Mouse (Mus musculus) kidney, embryonic 14.5 days (tissue): ENCODE measurements around the gene Actl6b. TPM values are rescaled to one million over a fixed set of nuclear protein-coding genes. Genes with fewer than 3 reads are reported as not detected.

ENCODE experiments used
- ATAC-seq: fragments of 200-750 bp; cut with Nextera tagmentation; 2 replicates; pipeline ENCODE4 v1.8.0; 2017; ENCODE audit warnings: moderate number of reproducible peaks, mild to moderate bottlenecking, moderate TSS enrichment, moderate library complexity; ENCODE audit not compliant: low FRiP score, low TSS enrichment
- H3K27ac ChIP-seq: fragments of 300-500 bp; sonication (generic); 2 replicates; pipeline ENCODE4 v1.5.1; 2014; ENCODE audit warnings: low read depth, mild to moderate bottlenecking, low read length, moderate library complexity, mixed read lengths
- H3K27me3 ChIP-seq: fragments of 300-500 bp; sonication (generic); 2 replicates; pipeline ENCODE4 v1.6.1; 2014; ENCODE audit warnings: mild to moderate bottlenecking, low read length; ENCODE audit not compliant: control insufficient read depth, insufficient read depth
- H3K36me3 ChIP-seq: fragments of 300-500 bp; sonication (generic); 2 replicates; pipeline ENCODE4 v1.6.1; 2014; ENCODE audit warnings: low read length, mixed read lengths; ENCODE audit not compliant: control insufficient read depth, insufficient read depth
- H3K4me1 ChIP-seq: fragments of 300-500 bp; sonication (generic); 2 replicates; pipeline ENCODE4 v1.6.1; 2014; ENCODE audit warnings: low read length, mixed read lengths; ENCODE audit not compliant: control insufficient read depth, insufficient read depth
- H3K4me2 ChIP-seq: fragments of 300-500 bp; sonication (generic); replicated peaks from 2 replicates; pipeline ENCODE4 v1.6.1; 2014; ENCODE audit warnings: low read depth, mild to moderate bottlenecking, low read length
- H3K4me3 ChIP-seq: fragments of 300-500 bp; sonication (generic); 2 replicates; pipeline ENCODE4 v1.5.1; 2014; ENCODE audit warnings: mild to moderate bottlenecking, low read length
- H3K9ac ChIP-seq: fragments of 300-500 bp; sonication (generic); 2 replicates; pipeline ENCODE4 v1.6.1; 2014; ENCODE audit warnings: low read depth, mild to moderate bottlenecking, low read length, moderate library complexity
- H3K9me3 ChIP-seq: fragments of 300-500 bp; sonication (generic); 2 replicates; pipeline ENCODE4 v1.6.1; 2016; ENCODE audit warnings: low read length; ENCODE audit not compliant: control insufficient read depth
- WGBS: fragments of 180-500 bp; shearing (Covaris S2); extraction: QIAGEN DNeasy Blood & Tissue Kit; methylation state at CpG from one replicate; pipeline ENCODE4 v1.1.7; 2014; 5-methylcytosine and 5-hydroxymethylcytosine counted together
- polyA plus RNA-seq: library from polyadenylated mRNA; unstranded; fragments of >200 nt; fragmentation: Nextera tagmentation; extraction: Ambion mirVana; gene quantifications from 2 replicates; pipeline ENCODE4 v1.2.1, GENCODE M21; 2014

Actl6b gene
- polyA plus RNA-seq, 1 experiment from 2014 or later = not detected

DNA sequence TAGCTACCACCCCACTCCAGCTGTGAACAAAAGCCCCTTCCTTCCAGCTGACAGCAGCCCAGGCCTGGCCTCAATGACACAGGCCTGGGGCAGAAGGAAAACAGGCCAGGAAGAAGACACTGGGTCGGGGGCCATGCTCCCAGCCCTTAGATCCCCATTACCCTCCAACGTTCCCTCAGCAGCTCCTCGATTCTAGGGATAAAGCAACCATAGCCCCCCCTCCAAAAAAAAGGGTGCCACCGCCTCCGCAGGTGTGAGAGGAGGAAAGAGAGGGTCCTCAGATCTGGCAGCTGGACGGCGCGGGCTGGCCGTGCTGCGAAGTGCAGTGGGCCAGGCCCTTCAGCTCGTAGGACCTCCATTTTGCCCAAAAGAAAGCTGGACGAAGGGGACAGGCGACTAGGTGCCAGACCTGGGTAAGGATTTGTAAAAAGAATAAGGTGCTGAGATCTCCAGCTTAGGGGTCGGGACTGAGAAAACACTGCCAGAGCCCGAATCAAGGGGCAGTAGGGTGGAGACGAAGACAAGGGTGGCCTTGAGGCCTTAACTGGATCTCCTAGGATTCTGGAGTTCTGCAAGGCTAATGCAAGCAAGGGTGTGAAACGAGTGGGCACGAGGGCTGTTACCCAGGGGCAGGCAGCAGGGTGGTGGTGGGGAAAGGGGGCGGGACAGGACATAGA is 21.0 kb upstream of the Actl6b start:
- H3K9ac ChIP-seq = peak overlapping the region; percentile 88
- ATAC-seq = no peak
- H3K27ac ChIP-seq = peak overlapping the region; percentile 81
- no peaks in the 10 kb centered on the region for H3K27me3 ChIP-seq
- H3K4me3 ChIP-seq = peak overlapping the region; percentile 91
- no peaks in the 10 kb centered on the region for H3K9me3 ChIP-seq
- H3K4me2 ChIP-seq = peak overlapping the region; percentile 98
- peaks cover 30% of the 10 kb centered on the region for H3K36me3 ChIP-seq
- under 1% methylated on average over 19 of the region's 19 CpGs for WGBS
- peaks cover 16% of the 10 kb centered on the region for H3K4me1 ChIP-seq

- 0% methylated on average over 12 of the region's 12 CpGs for WGBS
- H3K9me3 ChIP-seq = no peaks in the 10 kb centered on the region
- peak overlapping the region; percentile 81 for H3K27ac ChIP-seq
- H3K27me3 ChIP-seq = no peaks in the 10 kb centered on the region
- H3K9ac ChIP-seq = peak overlapping the region; percentile 88
- peaks cover 25% of the 10 kb centered on the region for H3K36me3 ChIP-seq
- no peak for ATAC-seq
- H3K4me2 ChIP-seq = peak overlapping the region; percentile 98
- peaks cover 16% of the 10 kb centered on the region for H3K4me1 ChIP-seq
- peak overlapping the region; percentile 91 for H3K4me3 ChIP-seq
Observed at GRCm38 (mm10) chr5:137532808-137533116, 20.6 kb upstream of the Actl6b start.

DNA sequence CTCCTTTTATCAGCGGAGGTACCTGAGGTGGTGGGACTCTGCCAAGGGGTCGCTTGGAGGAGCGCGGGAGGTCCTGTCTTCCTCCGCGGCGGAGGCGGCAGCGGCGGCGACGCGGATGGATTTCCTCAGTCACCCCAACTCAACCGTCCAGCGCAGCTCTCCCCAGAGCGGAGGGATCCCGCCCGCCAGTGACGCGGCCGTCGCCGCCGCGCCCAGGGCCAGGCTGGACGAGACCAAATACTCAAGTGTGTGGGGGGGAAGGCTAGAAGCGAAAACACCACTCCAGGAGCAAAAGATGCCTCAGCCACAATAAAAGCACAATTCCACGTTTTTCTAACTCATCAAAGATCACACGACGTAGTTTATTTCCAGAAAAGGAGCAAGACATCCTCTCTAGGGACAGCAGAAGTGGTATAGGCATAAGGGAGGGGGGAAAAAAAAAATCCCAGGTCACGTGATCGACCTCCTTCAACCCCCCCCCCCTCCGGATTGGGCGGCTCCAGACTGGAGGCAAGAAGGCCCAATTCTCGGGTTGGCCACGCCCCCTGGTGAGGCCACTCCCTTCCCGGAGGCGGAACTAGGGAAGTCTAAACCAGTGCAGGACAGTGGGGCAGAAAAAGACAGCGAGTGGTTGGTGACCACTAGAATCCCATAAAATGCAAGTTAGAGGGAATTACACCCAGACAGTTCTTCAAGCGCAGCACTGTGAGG is 20.0 kb upstream of the Actl6b start, which contains the start of the genes Epo and Gnb2:
Gene Epo (minus strand): TSS at position 126 of the 711 bp plus-strand sequence.
Gene Gnb2 (minus strand): TSS at position 394 of the 711 bp plus-strand sequence.
- Histone ChIP-seq H3K27ac (peak within 1 kb of the TSS; percentile 81), H3K27me3 (no peaks in the 10 kb centered on the region), H3K9me3 (no peaks in the 10 kb centered on the region), H3K36me3 (peaks cover 20% of the 10 kb centered on the region), H3K4me2 (peak within 1 kb of the TSS; percentile 98), H3K4me3 (peak within 1 kb of the TSS; percentile 91), H3K4me1 (peaks cover 16% of the 10 kb centered on the region), H3K9ac (peak within 1 kb of the TSS; percentile 88)
- ATAC-seq = peak; percentile 78
- under 1% methylated on average over 40 of the region's 40 CpGs for WGBS

DNA sequence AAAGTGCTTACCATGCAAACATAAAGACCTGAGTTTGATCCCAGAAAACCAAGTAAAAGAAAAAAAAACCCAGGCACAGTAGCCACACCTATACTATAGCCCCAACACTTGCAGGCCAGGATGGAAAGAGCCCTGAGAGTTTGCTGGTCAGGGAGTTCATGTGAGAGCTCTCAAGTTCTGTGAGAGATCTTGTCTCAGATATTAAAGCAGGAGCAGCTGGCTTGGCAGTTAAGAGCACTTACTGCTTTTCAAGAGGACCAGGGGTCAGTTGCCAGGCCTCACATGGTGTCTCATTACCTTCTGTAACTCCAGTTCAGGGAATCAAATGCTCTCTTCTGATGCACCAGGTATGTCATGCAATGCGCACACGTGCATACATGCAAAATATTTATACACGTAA is 18.6 kb upstream of the Actl6b start:
- no peak overlapping the region for H3K4me3 ChIP-seq
- WGBS = 89% methylated on average over 3 of the region's 3 CpGs
- peaks cover 11% of the 10 kb centered on the region for H3K4me1 ChIP-seq
- H3K27ac ChIP-seq = no peak overlapping the region
- H3K9me3 ChIP-seq = no peaks in the 10 kb centered on the region
- no peaks in the 10 kb centered on the region for H3K27me3 ChIP-seq
- no peak overlapping the region for H3K4me2 ChIP-seq
- ATAC-seq = no peak
- H3K9ac ChIP-seq = no peak overlapping the region
- H3K36me3 ChIP-seq = peaks cover 5% of the 10 kb centered on the region

DNA sequence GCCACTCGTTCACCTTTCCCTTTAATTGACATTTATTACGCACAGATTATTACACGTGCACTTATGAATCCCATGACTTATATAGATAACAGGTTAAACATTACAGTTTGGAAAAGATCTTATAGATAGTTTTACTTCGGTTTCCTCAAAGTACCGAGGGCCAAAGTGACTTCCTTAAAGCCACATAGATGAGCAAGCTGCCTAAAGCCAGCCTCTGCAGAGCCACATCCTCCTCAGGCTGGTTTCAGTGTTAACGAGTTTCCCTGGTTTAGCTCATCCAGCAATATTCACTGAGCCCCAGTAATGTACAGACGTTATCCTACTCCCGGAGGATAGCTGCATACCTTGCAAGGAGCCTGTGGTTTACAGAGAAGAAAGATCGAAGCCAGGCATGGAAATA is 18.0 kb upstream of the Actl6b start:
- Histone ChIP-seq H3K27ac (no peak overlapping the region), H3K4me3 (no peak overlapping the region), H3K9me3 (no peaks in the 10 kb centered on the region), H3K4me1 (peaks cover 5% of the 10 kb centered on the region; the same call in 1 of the 2 replicates), H3K9ac (no peak overlapping the region), H3K27me3 (no peaks in the 10 kb centered on the region), H3K4me2 (no peak overlapping the region), H3K36me3 (no peaks in the 10 kb centered on the region)
- WGBS = 79% methylated on average over 9 of the region's 9 CpGs
- ATAC-seq = no peak

DNA sequence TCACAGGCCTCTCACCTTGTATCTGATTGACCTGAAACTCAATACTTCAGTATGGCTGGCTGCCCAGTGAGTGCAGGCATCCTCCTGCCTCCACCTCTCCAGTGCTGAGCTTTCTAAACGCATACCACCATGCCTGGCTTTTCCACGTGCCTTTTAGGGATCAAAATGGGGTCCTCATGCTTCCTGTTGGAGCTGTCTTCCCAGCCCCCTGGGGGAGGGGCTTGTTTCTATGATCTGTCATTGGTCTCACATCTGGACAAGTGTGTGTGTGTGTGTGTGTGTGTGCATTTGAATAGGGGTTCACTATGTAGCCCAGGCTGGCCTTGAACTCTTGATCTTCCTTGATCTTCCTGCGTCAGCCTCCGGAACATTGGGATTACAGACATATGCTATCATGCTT is 15.9 kb upstream of the Actl6b start:
- Histone ChIP-seq H3K27me3 (no peaks in the 10 kb centered on the region), H3K9ac (no peak overlapping the region), H3K4me3 (no peak overlapping the region), H3K36me3 (no peaks in the 10 kb centered on the region), H3K4me1 (0 out of 2 replicates have a peak, but pooled peaks cover 3% of the 10 kb centered on the region), H3K4me2 (no peak overlapping the region), H3K9me3 (no peaks in the 10 kb centered on the region), H3K27ac (no peak overlapping the region)
- 62% methylated on average over 4 of the region's 4 CpGs for WGBS
- ATAC-seq = no peak

DNA sequence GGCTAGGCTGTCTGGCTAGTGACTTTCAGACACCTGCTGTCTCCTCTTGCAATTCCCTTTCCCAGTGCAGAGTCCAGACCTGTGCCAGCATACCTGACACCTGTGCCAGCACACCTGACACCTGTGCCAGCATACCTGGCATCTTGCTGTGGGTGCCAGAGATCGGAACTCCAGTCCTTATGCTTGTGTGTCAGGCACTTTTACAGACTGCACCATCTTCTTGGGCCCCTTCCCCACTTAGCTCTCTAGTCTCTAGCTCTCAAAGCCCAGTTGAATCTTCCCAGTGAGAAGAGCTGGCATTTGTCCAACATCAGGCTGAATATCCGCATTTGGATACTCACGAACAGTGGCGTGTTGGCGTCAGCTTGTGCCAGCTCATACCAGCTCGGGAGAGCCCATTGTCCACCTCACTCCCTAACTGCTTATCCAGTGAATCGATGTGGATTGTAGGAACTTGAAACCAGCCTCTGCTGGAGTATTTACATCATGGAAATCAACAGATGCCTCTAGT is 14.0 kb upstream of the Actl6b start:
- H3K27me3 ChIP-seq = no peaks in the 10 kb centered on the region
- no peaks in the 10 kb centered on the region for H3K9me3 ChIP-seq
- H3K4me2 ChIP-seq = no peak overlapping the region
- no peaks in the 10 kb centered on the region for H3K36me3 ChIP-seq
- no peak for ATAC-seq
- no peak overlapping the region for H3K4me3 ChIP-seq
- 74% methylated on average over 7 of the region's 7 CpGs for WGBS
- H3K27ac ChIP-seq = no peak overlapping the region
- H3K9ac ChIP-seq = no peak overlapping the region
- H3K4me1 ChIP-seq = no peaks in the 10 kb centered on the region

DNA sequence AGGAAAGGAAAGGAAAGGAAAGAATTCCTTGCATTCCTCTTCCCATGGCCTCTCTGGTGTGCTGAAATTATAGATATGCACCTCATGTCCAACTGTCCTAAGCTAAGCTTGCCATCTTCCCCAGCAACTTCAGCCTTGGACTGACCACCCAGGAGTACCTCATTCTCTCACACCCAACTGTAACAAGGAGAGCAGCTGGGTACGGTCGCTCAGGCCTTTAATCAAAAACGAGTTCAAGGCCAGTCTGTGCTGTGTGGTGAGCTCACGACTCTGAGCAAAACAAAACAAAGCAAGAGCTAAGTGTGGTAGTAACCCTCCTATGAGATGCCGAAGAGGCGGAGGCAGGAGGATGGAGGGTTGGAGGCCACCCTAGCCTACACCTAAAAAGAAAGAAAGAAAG is 12.3 kb upstream of the Actl6b start:
- no peak for ATAC-seq
- 72% methylated on average over 6 of the region's 6 CpGs for WGBS

More for the DNA sequence above, 12.3 kb upstream of the Actl6b start:
- Histone ChIP-seq H3K27me3 (no peaks in the 10 kb centered on the region), H3K4me2 (no peak overlapping the region), H3K27ac (no peak overlapping the region), H3K9me3 (no peaks in the 10 kb centered on the region), H3K4me1 (no peaks in the 10 kb centered on the region), H3K36me3 (no peaks in the 10 kb centered on the region), H3K4me3 (no peak overlapping the region), H3K9ac (no peak overlapping the region)
